Mouse (Mus musculus): ENCODE results near the gene 2010111I01Rik. TPM values are rescaled to one million over a fixed set of nuclear protein-coding genes. Genes with fewer than 3 reads are reported as not detected.

Gene 2010111I01Rik
- polyA plus RNA-seq, 1 experiment from 2014 or later, result 87.6 TPM

DNA sequence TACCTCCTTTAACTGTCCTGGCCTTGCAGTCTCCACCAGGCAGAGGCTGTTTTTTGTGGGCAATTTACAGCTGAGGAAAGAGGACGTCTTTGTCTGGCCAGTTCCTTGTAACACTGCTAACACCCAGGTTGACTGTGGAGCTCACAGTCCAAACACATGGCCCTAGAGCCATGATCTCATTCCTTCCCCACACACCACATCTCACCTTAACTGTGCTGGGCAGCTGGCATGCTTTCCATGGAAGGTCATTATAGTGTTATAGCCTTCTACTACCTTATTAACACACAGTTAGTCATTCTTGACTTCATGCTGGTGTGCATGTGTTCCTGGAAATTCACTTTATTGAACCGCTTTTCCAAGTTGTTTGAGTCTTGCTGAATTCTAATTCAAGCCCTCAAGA is 127.6 kb downstream of the 2010111I01Rik start:
- no peaks in the 10 kb centered on the region for H3K36me3 ChIP-seq
- no peak for ATAC-seq (ENCODE audit: low read depth)
- H3K27me3 ChIP-seq, result no peaks in the 10 kb centered on the region
- no peak overlapping the region for H3K4me3 ChIP-seq
- no peak overlapping the region for H3K27ac ChIP-seq (replicated peaks)
- 78% methylated on average over 2 of the region's 2 CpGs for WGBS
- H3K9ac ChIP-seq, result no peak overlapping the region
- no peak overlapping the region for H3K4me2 ChIP-seq
- H3K9me3 ChIP-seq, result no peaks in the 10 kb centered on the region
- peaks cover 11% of the 10 kb centered on the region for H3K4me1 ChIP-seq (replicated peaks)

- no peaks in the 10 kb centered on the region for H3K36me3 ChIP-seq
- ATAC-seq (ENCODE audit: low read depth), result no peak
- H3K9me3 ChIP-seq, result no peaks in the 10 kb centered on the region
- H3K4me2 ChIP-seq, result no peak overlapping the region
- H3K27me3 ChIP-seq, result no peaks in the 10 kb centered on the region
- 89% methylated on average over 2 of the region's 2 CpGs for WGBS
- H3K9ac ChIP-seq, result no peak overlapping the region
- no peak overlapping the region for H3K27ac ChIP-seq (replicated peaks)
- H3K4me1 ChIP-seq (replicated peaks), result peaks cover 11% of the 10 kb centered on the region
- no peak overlapping the region for H3K4me3 ChIP-seq
Measured at GRCm38 (mm10) chr13:63092874-63093273, 128.2 kb downstream of the 2010111I01Rik start.

DNA sequence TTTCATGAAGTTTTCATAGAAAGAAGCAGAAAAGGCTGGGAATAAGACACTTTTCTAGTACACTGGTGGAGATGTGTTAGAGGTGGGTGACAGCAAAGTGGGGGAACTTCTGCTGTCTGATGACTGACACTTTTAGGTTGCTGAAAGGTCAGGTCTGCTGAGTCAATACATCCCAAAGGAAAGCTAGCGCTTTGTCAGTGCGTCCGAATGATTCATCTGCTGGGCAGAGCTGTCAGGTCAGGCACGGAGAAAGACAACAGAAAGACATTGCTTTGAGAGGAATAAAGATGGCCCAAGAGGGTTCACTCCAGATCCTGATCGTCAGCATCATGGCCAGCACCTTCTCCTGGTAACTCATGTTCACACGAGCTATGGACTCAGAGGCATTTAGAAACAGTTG is 128.9 kb downstream of the 2010111I01Rik start:
- Histone ChIP-seq H3K9ac (no peak overlapping the region), H3K27me3 (no peaks in the 10 kb centered on the region), H3K36me3 (no peaks in the 10 kb centered on the region), H3K4me1 (replicated peaks) (peaks cover 11% of the 10 kb centered on the region), H3K9me3 (no peaks in the 10 kb centered on the region), H3K4me3 (no peak overlapping the region), H3K27ac (replicated peaks) (no peak overlapping the region), H3K4me2 (no peak overlapping the region)
- ATAC-seq (ENCODE audit: low read depth), result no peak
- 64% methylated on average over 6 of the region's 6 CpGs for WGBS

DNA sequence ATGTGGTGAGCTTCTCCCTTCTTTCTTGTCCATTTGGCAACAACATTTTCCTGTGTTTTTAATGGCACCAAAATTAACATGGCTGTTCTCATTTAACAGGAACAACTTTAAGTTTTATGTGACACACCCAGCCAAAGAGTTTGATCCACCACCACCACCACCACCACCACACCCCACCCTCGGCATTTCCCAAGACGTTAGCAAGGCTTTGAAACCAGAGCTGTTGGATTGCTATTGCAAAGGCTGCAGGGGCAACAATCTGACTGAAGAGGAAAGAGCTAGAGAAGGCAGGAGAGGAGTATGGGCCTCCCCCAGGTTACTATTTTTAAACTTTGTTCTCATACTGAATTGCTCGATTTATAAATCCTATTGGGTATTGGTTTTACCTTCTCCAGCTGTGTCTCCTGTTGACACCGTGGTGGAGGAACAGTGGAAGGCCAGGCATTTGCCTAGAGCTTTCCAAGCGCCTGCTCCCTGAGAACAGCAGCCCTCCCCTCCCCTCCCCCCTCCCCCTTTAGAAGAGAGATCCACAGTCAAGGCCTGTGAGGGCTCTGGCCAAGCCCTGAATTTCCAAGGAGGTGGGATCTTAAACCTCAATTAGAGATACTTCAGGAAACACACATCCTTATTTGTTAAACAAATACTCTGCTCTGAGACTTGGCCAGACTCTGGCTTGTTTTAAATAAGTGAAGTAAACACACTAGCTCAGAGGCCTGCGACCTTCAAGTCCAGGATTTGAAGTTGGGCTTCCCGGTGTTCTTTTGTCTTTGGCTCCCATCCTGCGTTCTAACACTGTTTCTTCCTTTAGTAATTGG is 129.8 kb downstream of the 2010111I01Rik start:
- Histone ChIP-seq H3K4me1 (replicated peaks) (peaks cover 11% of the 10 kb centered on the region), H3K36me3 (no peaks in the 10 kb centered on the region), H3K9me3 (no peaks in the 10 kb centered on the region), H3K9ac (no peak overlapping the region), H3K4me3 (no peak overlapping the region), H3K4me2 (no peak overlapping the region), H3K27ac (replicated peaks) (no peak overlapping the region), H3K27me3 (no peaks in the 10 kb centered on the region)
- no peak for ATAC-seq (ENCODE audit: low read depth)
- WGBS, result 5% methylated on average over 8 of the region's 8 CpGs

- ATAC-seq (ENCODE audit: low read depth), result no peak
- Histone ChIP-seq H3K4me1 (replicated peaks) (peaks cover 8% of the 10 kb centered on the region), H3K9ac (no peak overlapping the region), H3K27me3 (no peaks in the 10 kb centered on the region), H3K4me3 (no peak overlapping the region), H3K4me2 (no peak overlapping the region), H3K9me3 (no peaks in the 10 kb centered on the region), H3K36me3 (no peaks in the 10 kb centered on the region), H3K27ac (replicated peaks) (no peak overlapping the region)
- 78% methylated on average over 3 of the region's 3 CpGs for WGBS
Measured at GRCm38 (mm10) chr13:63096764-63097163, 132.1 kb downstream of the 2010111I01Rik start.

DNA sequence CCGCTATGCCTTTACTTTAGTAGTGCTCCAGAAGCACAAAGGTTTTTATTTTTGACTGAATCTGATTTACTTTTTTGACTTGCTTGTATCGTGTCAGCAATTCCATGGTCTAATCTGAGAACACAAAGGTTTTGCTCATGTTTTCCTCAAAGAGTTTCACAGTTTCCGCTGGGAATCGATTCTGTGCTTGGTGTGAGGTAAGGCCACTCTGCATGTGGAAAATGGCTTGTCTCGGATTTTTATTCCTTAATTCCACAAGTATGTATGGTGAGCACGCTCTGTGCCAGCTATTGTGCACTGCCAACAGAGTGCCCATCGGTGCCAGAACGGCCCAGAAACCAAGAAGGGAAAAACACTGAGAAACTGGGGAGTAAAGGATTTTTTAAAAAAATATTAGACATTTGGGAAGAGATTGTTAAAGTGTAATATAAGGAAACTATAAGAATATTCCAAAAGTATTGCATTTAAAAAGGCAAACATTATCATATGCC is 132.8 kb downstream of the 2010111I01Rik start:
- peaks cover 8% of the 10 kb centered on the region for H3K4me1 ChIP-seq (replicated peaks)
- no peak overlapping the region for H3K9ac ChIP-seq
- H3K36me3 ChIP-seq, result no peaks in the 10 kb centered on the region
- H3K27me3 ChIP-seq, result no peaks in the 10 kb centered on the region
- H3K4me3 ChIP-seq, result no peak overlapping the region
- no peak overlapping the region for H3K27ac ChIP-seq (replicated peaks)
- 86% methylated on average over 8 of the region's 8 CpGs for WGBS
- H3K4me2 ChIP-seq, result no peak overlapping the region
- ATAC-seq (ENCODE audit: low read depth), result no peak
- no peaks in the 10 kb centered on the region for H3K9me3 ChIP-seq

- Histone ChIP-seq H3K9ac (no peak overlapping the region), H3K36me3 (no peaks in the 10 kb centered on the region), H3K9me3 (no peaks in the 10 kb centered on the region), H3K27me3 (no peaks in the 10 kb centered on the region), H3K27ac (replicated peaks) (no peak overlapping the region), H3K4me2 (no peak overlapping the region), H3K4me3 (no peak overlapping the region), H3K4me1 (replicated peaks) (no peaks in the 10 kb centered on the region)
- 85% methylated on average over 12 of the region's 12 CpGs for WGBS
- no peak for ATAC-seq (ENCODE audit: low read depth)
Measured at GRCm38 (mm10) chr13:63101761-63102160, 137.1 kb downstream of the 2010111I01Rik start.

DNA sequence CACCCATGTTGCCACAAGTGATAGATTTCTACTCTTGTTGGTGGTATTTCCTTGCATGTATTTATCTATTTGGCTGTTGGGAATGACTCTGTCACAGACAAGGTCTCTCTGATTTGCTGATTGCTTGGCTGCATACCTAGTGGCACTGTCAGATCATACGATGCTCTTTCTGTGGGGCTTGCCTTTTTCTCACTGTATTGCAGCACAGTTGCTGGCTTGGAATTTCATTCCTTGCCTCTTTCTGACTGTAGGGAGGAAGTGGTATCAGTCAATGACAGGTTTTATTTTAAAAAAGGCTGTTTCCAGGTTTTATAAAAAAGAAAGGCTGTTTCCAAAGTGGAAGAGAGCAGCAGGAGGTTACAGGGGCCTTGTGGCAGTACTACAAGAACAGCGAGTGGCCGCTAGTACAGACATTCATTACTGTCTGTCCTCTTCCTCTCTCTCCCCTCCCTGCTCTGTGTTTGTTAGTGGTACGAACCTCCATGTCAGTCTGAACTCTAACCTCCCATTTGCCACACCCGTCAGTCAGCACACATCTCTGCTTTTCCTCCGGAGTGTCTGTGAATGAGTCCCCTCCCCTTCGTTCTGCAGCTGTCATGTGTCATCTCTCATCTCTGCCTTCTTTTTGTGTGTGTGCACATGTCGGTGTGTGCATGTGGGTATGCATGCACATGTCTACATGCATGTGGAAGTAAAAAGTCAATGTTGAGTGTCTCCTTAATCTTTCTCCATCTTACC is 138.3 kb downstream of the 2010111I01Rik start:
- Histone ChIP-seq H3K9me3 (no peaks in the 10 kb centered on the region), H3K36me3 (no peaks in the 10 kb centered on the region), H3K4me1 (replicated peaks) (no peaks in the 10 kb centered on the region), H3K4me3 (no peak overlapping the region), H3K27me3 (no peaks in the 10 kb centered on the region), H3K27ac (replicated peaks) (no peak overlapping the region), H3K4me2 (no peak overlapping the region), H3K9ac (no peak overlapping the region)
- 46% methylated on average over 8 of the region's 8 CpGs for WGBS
- no peak for ATAC-seq (ENCODE audit: low read depth)

DNA sequence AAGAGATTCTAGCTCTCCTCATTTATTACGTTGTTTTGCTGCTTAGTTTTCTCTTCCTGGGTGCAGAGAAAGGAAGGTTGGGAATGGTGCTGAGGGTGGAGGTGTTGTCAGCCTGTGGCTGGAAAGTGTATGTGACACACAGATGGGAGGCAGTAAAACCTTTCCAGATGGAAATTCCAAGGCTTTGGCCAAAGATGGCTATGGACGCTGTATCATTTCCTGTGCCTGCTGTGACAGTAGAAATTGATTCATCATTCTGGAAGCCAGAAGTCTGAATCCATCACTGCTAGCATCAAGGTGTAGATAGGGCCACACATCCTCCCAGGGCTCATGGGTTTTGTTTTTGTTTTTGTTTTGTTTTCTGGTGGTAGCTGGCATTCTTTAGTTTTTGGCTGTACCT is 141.9 kb downstream of the 2010111I01Rik start:
- 79% methylated on average over 2 of the region's 2 CpGs for WGBS
- ATAC-seq (ENCODE audit: low read depth), result no peak
- no peak overlapping the region for H3K27ac ChIP-seq (replicated peaks)

GRCm38 (mm10) chr13:63108601-63109000 is 143.9 kb downstream of the 2010111I01Rik start:
- Histone ChIP-seq H3K27me3 (no peaks in the 10 kb centered on the region), H3K4me3 (no peak overlapping the region), H3K27ac (replicated peaks) (no peak overlapping the region), H3K9me3 (no peaks in the 10 kb centered on the region), H3K9ac (no peak overlapping the region), H3K4me2 (no peak overlapping the region), H3K4me1 (replicated peaks) (peaks cover 17% of the 10 kb centered on the region; the same call in 1 of the 2 replicates), H3K36me3 (no peaks in the 10 kb centered on the region)
- ATAC-seq (ENCODE audit: low read depth), result no peak
- 71% methylated on average over 2 of the region's 2 CpGs for WGBS

More for the DNA sequence above, 141.9 kb downstream of the 2010111I01Rik start:
- Histone ChIP-seq H3K9me3 (no peaks in the 10 kb centered on the region), H3K36me3 (no peaks in the 10 kb centered on the region), H3K4me1 (replicated peaks) (no peaks in the 10 kb centered on the region), H3K4me3 (no peak overlapping the region), H3K4me2 (no peak overlapping the region), H3K27me3 (no peaks in the 10 kb centered on the region), H3K9ac (no peak overlapping the region)

DNA sequence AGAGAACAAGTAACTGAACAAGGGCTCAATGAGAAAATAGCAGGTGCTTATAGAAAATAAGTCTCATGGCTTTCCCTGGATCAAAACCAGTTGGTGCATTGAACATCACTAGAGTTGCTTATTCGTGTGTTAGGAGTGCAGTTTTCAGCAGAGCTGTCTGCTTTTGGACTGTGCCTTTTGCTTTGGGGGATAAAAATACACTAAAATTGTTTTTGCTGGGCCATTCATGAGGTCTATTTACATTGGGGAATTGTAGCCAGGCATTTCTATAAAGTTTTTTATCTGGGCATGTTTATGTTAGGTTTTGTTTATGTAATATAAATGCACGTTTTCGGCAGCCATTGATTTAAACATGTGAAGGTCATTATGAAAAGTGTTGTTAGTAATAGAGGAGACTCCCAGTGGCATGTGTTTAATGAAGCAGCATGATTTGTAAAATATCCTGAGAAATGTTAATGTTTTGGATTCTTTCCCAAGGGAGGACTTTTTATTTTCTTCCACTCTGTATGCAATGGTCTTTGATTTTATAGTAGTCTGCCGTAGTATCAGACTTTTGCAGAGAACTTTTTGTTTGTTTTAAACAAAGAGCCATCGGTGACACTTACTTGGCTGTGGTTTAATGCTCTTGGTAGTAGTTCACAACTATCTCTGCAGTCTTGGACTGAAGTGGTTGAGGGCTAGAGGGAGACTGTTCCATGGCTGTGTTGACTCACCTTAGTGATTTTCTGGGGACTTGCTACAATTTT is 146.8 kb downstream of the 2010111I01Rik start:
- Histone ChIP-seq H3K9ac (no peak overlapping the region), H3K4me1 (replicated peaks) (peaks cover 21% of the 10 kb centered on the region; the same call in 1 of the 2 replicates), H3K27me3 (no peaks in the 10 kb centered on the region), H3K36me3 (no peaks in the 10 kb centered on the region), H3K27ac (replicated peaks) (no peak overlapping the region; the same call in 1 of the 2 replicates), H3K4me2 (no peak overlapping the region), H3K9me3 (no peaks in the 10 kb centered on the region), H3K4me3 (no peak overlapping the region)
- WGBS, result 69% methylated on average over 5 of the region's 5 CpGs
- no peak for ATAC-seq (ENCODE audit: low read depth)
